Comparison of ENCODE assay signal across 9 mouse cellular contexts in genomic region chr16:22341236-22341671, GRCm38 (mm10).
DNase-seq lines count a peak whose midpoint lies in the region; ATAC-seq and TF ChIP-seq lines count a peak whose summit lies in the region.
"Had no signal": no experiment of that assay in that cellular context is flagged by ENCODE, and none has a peak within 500 bp of the region (broad histone marks: within the 10 kb centered on the region; RNA-seq: fewer than 3 reads in every experiment).

No protein-coding gene starts in this region.

- no peak for TF ChIP-seq CTCF in kidney, postnatal 0 days (IDR thresholded peaks at IDR 0.05; ENCODE audit: low read depth)

- H3K27me3 ChIP-seq in kidney, postnatal 0 days (ENCODE audit: insufficient read depth, low read length) = no peaks in the 10 kb centered on the region
- no peaks in the 10 kb centered on the region for H3K27me3 ChIP-seq in kidney, embryonic 16.5 days (ENCODE audit: insufficient read depth, low read length)
- H3K27me3 ChIP-seq in limb, embryonic 14.5 days (ENCODE audit: control insufficient read depth, insufficient read depth, low read length) = no peaks in the 10 kb centered on the region

- H3K4me3 ChIP-seq in kidney, postnatal 0 days (replicated peaks; ENCODE audit: low read depth, low read length) = no peak overlapping the region
- H3K4me3 ChIP-seq in kidney, embryonic 16.5 days (ENCODE audit: low read length) = no peak overlapping the region
- H3K4me3 ChIP-seq in limb, embryonic 14.5 days (replicated peaks; ENCODE audit: low read length) = no peak overlapping the region
- H3K4me3 ChIP-seq: megakaryocyte, embryonic 14.5 days had no signal

- no peaks in the 10 kb centered on the region for H3K9me3 ChIP-seq in kidney, postnatal 0 days (replicated peaks; ENCODE audit: low read length)
- no peaks in the 10 kb centered on the region for H3K9me3 ChIP-seq in kidney, embryonic 16.5 days (ENCODE audit: low read length)
- H3K9me3 ChIP-seq in limb, embryonic 14.5 days (ENCODE audit: control insufficient read depth, low read length) = no peaks in the 10 kb centered on the region

- H3K4me1 ChIP-seq in kidney, postnatal 0 days (replicated peaks; ENCODE audit: insufficient read depth, low read length) = no peaks in the 10 kb centered on the region
- no peaks in the 10 kb centered on the region for H3K4me1 ChIP-seq in kidney, embryonic 16.5 days (ENCODE audit: insufficient read depth, low read length)
- peaks cover 7% of the 10 kb centered on the region; the same call in 1 of the 2 replicates for H3K4me1 ChIP-seq in limb, embryonic 14.5 days (ENCODE audit: control insufficient read depth, insufficient read depth, low read length)
- H3K4me1 ChIP-seq: megakaryocyte, embryonic 14.5 days had no signal

- peak; percentile 11 for DNase-seq in adrenal gland, postnatal 14 days
- DNase-seq in adrenal gland, postnatal 25 days = no peak
- DNase-seq in kidney, postnatal 0 days (ENCODE audit: low spot score) = peak; percentile 35
- peak; percentile 30 for DNase-seq in fat pad, adult 2 months (ENCODE audit: extremely low read depth, low read depth, low spot score)
- DNase-seq in limb, embryonic 14.5 days (ENCODE audit: low spot score) = peak; percentile 89
- DNase-seq in right cerebral cortex, postnatal 14 days = no peak

- no peak overlapping the region for H3K27ac ChIP-seq in kidney, postnatal 0 days
- H3K27ac ChIP-seq in kidney, embryonic 16.5 days (ENCODE audit: low read length) = no peak overlapping the region
- no peak overlapping the region for H3K27ac ChIP-seq in limb, embryonic 14.5 days (replicated peaks; ENCODE audit: low read depth, low read length)

- H3K9ac ChIP-seq in kidney, postnatal 0 days (ENCODE audit: low read depth, low read length) = no peak overlapping the region
- H3K9ac ChIP-seq in kidney, embryonic 16.5 days (replicated peaks; ENCODE audit: low read length) = no peak overlapping the region
- H3K9ac ChIP-seq in limb, embryonic 14.5 days (ENCODE audit: low read depth, low read length, severe bottlenecking) = no peak overlapping the region

- ATAC-seq in kidney, postnatal 0 days (replicated peaks; ENCODE audit: low FRiP score, low read depth) = no peak
- no peak for ATAC-seq in kidney, embryonic 16.5 days (ENCODE audit: low FRiP score, low TSS enrichment)
- ATAC-seq in limb, embryonic 14.5 days (ENCODE audit: low FRiP score, low read depth) = peak; percentile 90
- ATAC-seq in megakaryocyte-erythroid progenitor cell, adult 5-6 weeks (replicated peaks; ENCODE audit: low FRiP score, low TSS enrichment, poor library complexity, severe bottlenecking) = no peak

- H3K36me3 ChIP-seq in kidney, postnatal 0 days (ENCODE audit: insufficient read depth, low read length) = no peaks in the 10 kb centered on the region
- no peaks in the 10 kb centered on the region for H3K36me3 ChIP-seq in kidney, embryonic 16.5 days (ENCODE audit: insufficient read depth, low read length)
- no peaks in the 10 kb centered on the region for H3K36me3 ChIP-seq in limb, embryonic 14.5 days (ENCODE audit: control insufficient read depth, insufficient read depth, low read length)

- 53% methylated on average over 4 of the region's 4 CpGs for WGBS in kidney, postnatal 0 days
- 67% methylated on average over 4 of the region's 4 CpGs for WGBS in kidney, embryonic 16.5 days
- 20% methylated on average over 4 of the region's 4 CpGs for WGBS in limb, embryonic 14.5 days

- no peak for TF ChIP-seq POLR2A in limb, embryonic 14.5 days (IDR thresholded peaks at IDR 0.05; ENCODE audit: borderline replicate concordance, extremely low read depth, insufficient read depth, insufficient read length)

- no peak overlapping the region for H3K4me2 ChIP-seq in kidney, postnatal 0 days (ENCODE audit: low read length)
- no peak overlapping the region for H3K4me2 ChIP-seq in kidney, embryonic 16.5 days (replicated peaks; ENCODE audit: low read depth, low read length)
- H3K4me2 ChIP-seq in limb, embryonic 14.5 days (replicated peaks; ENCODE audit: low read depth, low read length, severe bottlenecking) = 0 out of 2 replicates have a peak overlapping the region, but pooled peaks have one; percentile 10

Comparison
In these comparisons a context has a peak if more than half of its experiments do, and no peak if none do; other contexts are left out.
1. DNase-seq: peak in adrenal gland, postnatal 14 days (single experiment), kidney, postnatal 0 days (single experiment), fat pad, adult 2 months (single experiment) and limb, embryonic 14.5 days (single experiment); none in adrenal gland, postnatal 25 days (single experiment) and right cerebral cortex, postnatal 14 days (single experiment).